Mouse (Mus musculus): ENCODE data around the gene Nsmce1. TPM values are rescaled to one million over a fixed set of nuclear protein-coding genes. Genes with fewer than 3 reads are reported as not detected.

Gene Nsmce1
- total RNA-seq, 1 experiment from 2014 or later = 65.5 TPM

GRCm38 (mm10) chr7:125418413-125418812 lies 73.0 kb downstream of the Nsmce1 start:
- 0 out of 4 replicates have a peak, but pooled peaks of 1 of the 2 experiments have one; percentile 9 for ATAC-seq (replicated peaks in 1 of 2; ENCODE audit: insufficient read depth in 1 of 2, low FRiP score in 2 of 2, low TSS enrichment in 1 of 2, low read depth in 1 of 2, poor library complexity in 2 of 2, severe bottlenecking in 2 of 2)

Other genes with a start within 250 kb of the Nsmce1 start
- gene Kdm8, start 46.9 kb downstream of the Nsmce1 start, total RNA-seq (2017) = 6.8 and 7.0 TPM in 2 replicates
- 39.3 and 41.8 TPM in 2 replicates for gene Il4ra, start 60.5 kb upstream of the Nsmce1 start, total RNA-seq (2017)
- gene Il21r, start 111.8 kb upstream of the Nsmce1 start, total RNA-seq (2017) = 10.3 and 18.1 TPM in 2 replicates
- gene Gtf3c1, start 216.2 kb upstream of the Nsmce1 start, total RNA-seq (2017) = 32.2 and 48.7 TPM in 2 replicates
- 9.9 and 15.8 TPM in 2 replicates for gene D430042O09Rik, start 216.3 kb upstream of the Nsmce1 start, total RNA-seq (2017)

All from hematopoietic stem cell, adult 5-6 weeks (primary cell).